Mouse (Mus musculus): ENCODE data around the gene Agbl1.

The Agbl1 gene

GRCm38 (mm10) chr7:76392296-76392940, 162.7 kb downstream of the Agbl1 start:
- DNase-seq (ENCODE audit: low spot score), result peak; percentile 7

DNA sequence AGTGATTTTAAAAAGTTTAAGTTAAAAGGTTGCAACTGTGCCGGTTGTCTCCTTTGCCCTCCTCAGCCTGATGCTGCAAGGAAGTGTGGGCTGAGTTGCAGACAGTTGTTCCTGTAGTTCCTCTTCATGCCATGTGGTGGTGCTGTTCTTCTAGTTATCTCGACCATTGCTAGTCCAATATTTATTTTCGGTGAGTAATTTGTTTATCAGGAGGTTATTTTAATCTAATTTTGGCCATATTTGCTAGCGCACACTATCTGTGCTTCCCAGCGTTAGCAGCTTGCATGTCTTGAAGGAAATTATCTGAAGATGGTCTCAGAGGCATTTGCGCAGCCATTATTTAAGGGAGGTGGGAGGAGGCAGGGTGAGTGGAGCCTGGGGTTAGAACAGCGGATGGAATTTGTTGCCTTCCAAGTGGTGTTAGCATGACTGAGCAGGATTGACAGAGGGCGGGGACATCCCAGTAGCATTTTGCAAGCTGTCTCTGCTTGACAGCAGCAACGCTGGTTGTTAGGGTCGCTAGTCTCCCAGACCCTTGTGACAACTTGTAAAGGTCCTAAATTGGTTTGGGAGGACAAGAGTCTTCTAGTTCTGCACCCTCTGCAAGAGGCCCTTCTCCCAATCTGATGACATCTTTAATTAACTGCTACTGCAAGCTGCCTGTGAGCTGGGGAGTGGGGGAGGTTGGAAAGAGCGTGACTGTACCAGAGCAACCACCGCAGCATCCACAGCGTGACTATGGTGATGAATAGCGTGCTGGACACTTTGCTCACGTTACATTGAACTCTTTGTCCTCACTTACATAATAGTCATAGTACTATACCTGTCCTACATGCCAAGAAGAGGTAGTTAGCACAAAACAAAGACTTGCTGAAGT, 163.5 kb downstream of the Agbl1 start:
- peak; percentile 71 for DNase-seq (ENCODE audit: low spot score)

GRCm38 (mm10) chr7:76407930-76408557, 178.4 kb downstream of the Agbl1 start:
- no peak for DNase-seq (ENCODE audit: low spot score)

DNA sequence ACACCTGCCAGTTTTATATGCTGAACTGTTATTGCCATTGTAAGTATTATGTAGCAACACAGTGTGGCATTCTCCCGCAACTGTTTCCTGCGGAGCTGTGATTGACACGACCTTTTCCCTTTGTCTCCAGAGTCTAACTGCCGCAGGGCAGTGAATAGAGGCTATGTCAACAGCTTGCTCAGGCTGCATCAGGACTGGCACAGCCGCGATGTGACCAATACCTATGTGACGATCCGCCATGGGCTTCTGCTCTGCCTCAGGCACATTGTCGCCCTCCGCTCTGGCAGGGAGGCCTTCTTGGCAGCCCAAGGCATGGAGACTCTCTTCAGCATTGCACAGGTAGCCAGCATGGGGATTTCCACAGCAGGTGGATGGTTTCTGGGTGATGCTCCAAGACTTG, 179.3 kb downstream of the Agbl1 start:
- no peak for DNase-seq (ENCODE audit: low spot score)

DNA sequence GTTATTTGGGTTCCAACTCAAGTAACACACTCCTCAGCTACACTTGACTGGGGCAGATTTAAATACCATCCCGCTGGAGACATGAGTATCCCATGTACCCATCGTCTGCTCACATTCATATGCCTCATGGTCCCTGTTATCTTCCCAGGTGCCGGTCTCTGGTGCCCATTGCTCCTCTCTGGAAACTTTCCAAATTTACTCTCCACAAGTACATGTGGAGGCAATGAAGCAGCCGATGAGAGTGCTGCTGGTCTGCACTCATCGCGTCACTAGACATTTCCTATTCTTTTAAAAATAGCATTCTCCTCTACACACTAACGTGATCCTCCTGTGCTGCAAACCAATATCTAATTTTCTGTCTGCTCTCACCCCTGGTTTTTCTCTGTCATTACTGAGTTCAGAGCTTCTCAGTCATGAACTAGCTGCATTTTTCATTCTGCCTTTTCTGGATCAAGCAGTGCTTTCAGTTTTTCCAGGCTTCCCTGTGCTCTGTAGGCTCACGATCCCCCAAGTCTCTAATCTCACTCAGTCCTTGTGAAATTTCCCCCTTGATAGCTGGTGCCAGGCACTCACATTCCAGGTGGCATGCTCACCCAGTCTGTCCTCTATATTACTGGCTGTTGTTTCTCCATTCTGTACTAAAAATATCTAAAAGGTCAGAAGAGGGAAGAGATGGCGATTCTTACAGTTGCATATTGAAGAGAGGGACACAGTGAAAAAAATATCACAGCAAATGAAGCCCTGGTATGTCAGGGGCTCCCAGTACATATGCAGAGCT, 180.9 kb downstream of the Agbl1 start:
- no peak for DNase-seq (ENCODE audit: low spot score)

- no peak for DNase-seq (ENCODE audit: low spot score)
Measured at GRCm38 (mm10) chr7:76411933-76412587, 182.4 kb downstream of the Agbl1 start.

DNA sequence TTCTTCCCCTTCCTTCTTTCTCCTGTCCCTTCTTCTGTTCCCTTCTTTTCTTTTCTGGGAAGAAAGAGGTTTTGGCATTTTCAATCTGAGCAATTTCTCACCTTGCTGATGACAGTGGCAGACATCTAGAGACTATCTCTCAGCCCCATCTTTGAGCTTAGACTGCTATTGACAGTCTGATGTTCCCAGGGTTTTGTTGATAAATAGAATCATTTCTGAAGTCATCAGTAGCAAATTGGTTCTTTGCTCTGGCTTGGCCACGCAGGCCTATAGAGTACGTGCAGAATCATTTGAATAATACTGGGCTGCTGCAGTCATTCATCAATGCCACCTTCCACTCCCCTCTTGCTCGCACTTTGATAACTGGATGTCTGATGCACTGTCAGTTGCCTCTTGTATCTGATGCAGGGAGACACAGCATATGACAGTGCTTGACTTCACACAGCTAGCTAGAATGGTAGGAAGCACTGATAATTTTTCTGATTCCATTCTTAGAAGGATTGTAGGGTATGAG, 186.5 kb downstream of the Agbl1 start:
- DNase-seq (ENCODE audit: low spot score), result no peak

- DNase-seq (ENCODE audit: low spot score), result no peak
Measured at GRCm38 (mm10) chr7:76438581-76438980, 208.9 kb downstream of the Agbl1 start.

GRCm38 (mm10) chr7:76438988-76439387, 209.3 kb downstream of the Agbl1 start:
- no peak for DNase-seq (ENCODE audit: low spot score)

DNA sequence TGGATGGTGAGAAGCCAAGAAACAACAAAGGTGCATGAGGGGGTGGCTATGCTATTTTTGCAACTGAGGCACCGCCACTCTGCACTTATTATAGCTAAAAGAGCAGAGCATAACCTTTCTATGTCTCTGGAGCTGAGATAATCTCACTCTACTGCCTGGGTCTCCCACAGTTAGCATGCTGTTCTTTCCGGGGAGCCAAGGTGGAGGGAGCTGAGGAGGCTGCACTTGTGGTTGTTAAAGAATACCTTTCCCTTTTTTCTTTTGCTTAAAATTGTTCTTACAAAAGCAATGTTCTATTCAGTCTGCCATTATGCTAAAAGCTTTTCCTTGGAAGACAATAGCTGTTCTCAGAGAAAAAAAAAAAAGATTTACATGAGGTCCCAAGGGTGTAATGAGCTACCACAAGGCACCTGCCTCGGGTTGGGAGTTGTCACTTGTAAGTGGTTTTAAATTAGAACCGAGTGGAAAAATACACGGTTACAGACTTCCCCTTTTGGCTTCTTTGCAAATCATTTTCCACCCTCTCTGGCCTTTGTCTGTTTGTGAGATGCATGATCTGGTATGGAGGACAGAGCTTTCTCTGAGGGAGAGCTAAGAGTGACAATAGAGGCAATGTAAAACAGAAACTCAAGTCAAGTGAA, 232.8 kb downstream of the Agbl1 start:
- DNase-seq (ENCODE audit: low spot score), result peak; percentile 13

DNA sequence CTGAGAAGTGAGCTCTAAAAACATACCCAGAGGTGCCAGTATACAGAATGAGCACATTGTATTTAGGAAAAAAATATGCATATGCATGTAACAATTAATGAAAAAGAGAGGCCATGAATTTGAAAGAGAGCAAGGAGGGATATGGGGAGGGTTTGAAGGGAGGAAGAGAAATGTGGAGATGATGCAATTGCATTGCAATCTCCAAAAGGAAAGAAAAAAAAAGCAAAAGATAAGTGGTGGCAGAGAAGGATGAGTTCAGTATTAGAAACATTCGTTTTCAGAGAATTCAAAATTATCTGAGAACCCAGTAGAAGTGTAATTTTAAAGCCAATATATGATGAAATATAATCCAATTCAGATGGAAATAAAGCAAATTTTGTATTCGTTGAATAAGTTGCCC, 236.7 kb downstream of the Agbl1 start:
- no peak for DNase-seq (ENCODE audit: low spot score)

DNA sequence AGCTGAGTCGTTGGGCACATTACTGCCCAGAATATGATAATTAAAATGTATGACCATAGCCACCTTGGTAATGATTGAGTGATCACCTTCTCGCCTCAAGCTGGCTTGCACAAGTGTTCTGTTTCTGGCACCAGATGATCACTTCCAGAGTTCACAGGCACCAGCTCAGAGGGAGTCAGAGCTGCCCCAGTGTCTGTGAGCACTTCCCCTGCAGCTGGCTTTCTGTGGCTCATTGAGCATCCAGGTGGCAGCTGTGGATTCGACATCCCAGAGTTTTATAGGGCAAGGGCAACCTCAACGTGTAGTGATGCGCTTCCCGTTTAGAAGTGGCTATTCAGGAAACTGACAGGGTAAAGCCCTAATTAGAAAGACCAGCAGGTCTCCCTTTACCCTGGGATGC, 244.5 kb downstream of the Agbl1 start:
- DNase-seq (ENCODE audit: low spot score), result no peak

- DNase-seq (ENCODE audit: low spot score), result no peak
Measured at GRCm38 (mm10) chr7:76485546-76485945, 255.9 kb downstream of the Agbl1 start.

DNA sequence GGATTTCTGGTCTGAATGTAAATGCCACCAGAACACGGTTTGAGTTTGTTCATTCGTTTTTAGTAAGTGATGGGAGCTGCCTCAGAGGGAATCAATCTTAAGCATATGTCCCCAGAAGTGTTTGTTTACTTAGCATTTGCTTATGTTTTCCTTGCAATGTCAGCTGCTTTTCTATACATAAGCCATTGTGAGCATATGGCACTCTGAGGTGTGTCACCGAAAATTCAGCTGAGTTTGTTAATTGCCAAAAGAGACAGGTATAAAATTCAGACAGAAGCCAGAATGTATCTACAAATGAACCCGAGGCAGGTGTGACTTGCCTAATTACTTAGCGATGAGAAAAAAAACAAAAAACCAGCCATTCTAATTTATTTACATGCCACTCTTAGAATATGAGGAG, 257.8 kb downstream of the Agbl1 start:
- no peak for DNase-seq (ENCODE audit: low spot score)

- DNase-seq (ENCODE audit: low spot score), result no peak
Measured at GRCm38 (mm10) chr7:76524291-76524690, 294.6 kb downstream of the Agbl1 start.

DNA sequence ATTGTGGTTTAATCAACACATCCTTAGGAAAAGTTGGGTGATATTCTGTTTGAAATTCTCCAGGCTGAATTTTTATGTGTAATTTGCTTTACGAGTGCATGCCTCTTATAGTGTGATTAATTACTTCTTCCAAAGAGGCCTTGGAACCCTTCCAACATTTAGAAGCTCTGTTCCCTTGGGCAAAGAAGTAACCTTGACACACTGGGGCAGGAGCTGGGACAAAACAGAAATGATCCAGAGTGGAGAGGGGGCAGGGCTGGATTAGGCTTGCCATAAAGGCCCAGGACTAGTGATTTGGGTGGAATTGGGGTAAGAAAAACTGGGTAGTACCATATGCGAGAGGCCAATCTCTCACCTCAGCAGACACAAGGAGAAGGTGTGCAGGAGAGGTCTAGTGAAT, 316.8 kb downstream of the Agbl1 start:
- no peak for DNase-seq (ENCODE audit: low spot score)

- no peak for DNase-seq (ENCODE audit: low spot score)
Measured at GRCm38 (mm10) chr7:76547313-76547712, 317.6 kb downstream of the Agbl1 start.

GRCm38 (mm10) chr7:76551860-76552259, 322.2 kb downstream of the Agbl1 start:
- no peak for DNase-seq (ENCODE audit: low spot score)

- no peak for DNase-seq (ENCODE audit: low spot score)
Measured at GRCm38 (mm10) chr7:76560564-76561258, 331.0 kb downstream of the Agbl1 start.

- DNase-seq (ENCODE audit: low spot score), result no peak
Measured at GRCm38 (mm10) chr7:76562506-76562905, 332.8 kb downstream of the Agbl1 start.
